Mouse (Mus musculus) cerebellum, adult 2 months (tissue): ENCODE measurements around the gene Aff1. TPM values are rescaled to one million over a fixed set of nuclear protein-coding genes. Genes with fewer than 3 reads are reported as not detected.

Experiments used
- DNase-seq, 2 experiments: peaks; one replicate each; pipeline ENCODE4 v3.0.0; 2021
- H3K27ac ChIP-seq: fragments of 200-500 bp; 2 replicates; pipeline ENCODE4 v1.5.1; 2012; ENCODE audit warnings: low read length, control low read depth, inconsistent platforms; ENCODE audit not compliant: insufficient read depth
- H3K27me3 ChIP-seq: fragments of 200-500 bp; 2 replicates; pipeline ENCODE4 v1.6.1; 2012; ENCODE audit warnings: inconsistent platforms, mild to moderate bottlenecking, low read length, moderate library complexity; ENCODE audit not compliant: control insufficient read depth, insufficient read depth
- H3K4me1 ChIP-seq: fragments of 200-500 bp; 2 replicates; pipeline ENCODE4 v1.6.1; 2011; ENCODE audit warnings: low read length; ENCODE audit not compliant: control insufficient read depth, insufficient read depth
- H3K4me3 ChIP-seq: fragments of 200-500 bp; replicated peaks from 2 replicates; pipeline ENCODE3; 2011; ENCODE audit warnings: mild to moderate bottlenecking, low read depth, low read length, control low read depth; ENCODE audit not compliant: insufficient read depth
- CTCF ChIP-seq: fragments of 200-500 bp; IDR thresholded peaks from 2 replicates; pipeline ENCODE4 v1.5.1; 2011; ENCODE audit warnings: low read depth, mild to moderate bottlenecking, control low read depth, low read length, moderate library complexity, borderline replicate concordance; ENCODE audit not compliant: insufficient read depth
- POLR2A ChIP-seq: fragments of 200-500 bp; IDR thresholded peaks from 2 replicates; pipeline ENCODE4 v1.6.1; 2011; ENCODE audit warnings: low read length, control low read depth, borderline replicate concordance; ENCODE audit not compliant: insufficient read depth
- WGBS: fragments of 180-500 bp; shearing (Covaris S2); methylation state at CpG from one replicate; pipeline ENCODE4 v1.1.7; 2018; 5-methylcytosine and 5-hydroxymethylcytosine counted together
- polyA plus RNA-seq: library from polyadenylated mRNA; depleted of rRNA; stranded (reverse); fragments of >200 nt; gene quantifications from 2 replicates; pipeline ENCODE4 v1.2.3, GENCODE M21; 2012

The Aff1 gene
- polyA plus RNA-seq, 1 experiment: 9.3 TPM

DNA sequence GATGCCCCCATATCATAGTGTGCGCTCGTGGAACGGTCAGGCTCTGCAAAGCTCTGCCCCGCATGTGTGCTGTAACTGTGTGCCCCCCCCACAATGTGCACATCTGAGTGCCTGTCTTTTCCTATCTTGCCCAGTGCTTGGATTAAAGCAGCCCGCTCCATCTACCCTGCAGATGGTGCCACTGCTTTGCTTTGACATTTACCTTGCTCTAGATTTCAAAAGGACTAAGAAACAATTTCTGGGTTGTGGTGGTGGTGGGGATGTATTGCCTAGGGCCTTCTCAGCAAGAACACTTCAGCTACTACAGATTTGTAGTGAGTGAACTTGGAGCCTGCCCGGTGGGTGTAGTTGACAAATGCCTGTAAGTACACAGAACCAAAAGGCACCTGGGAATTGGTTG lies 88.7 kb downstream of the Aff1 start:
- 89% methylated on average over 6 of the region's 6 CpGs for WGBS
- Histone ChIP-seq H3K27me3 (no peaks in the 10 kb centered on the region), H3K4me1 (peaks cover 6% of the 10 kb centered on the region), H3K27ac (no peak overlapping the region), H3K4me3 (no peak overlapping the region)
- no peak for TF ChIP-seq CTCF
- no peak for TF ChIP-seq POLR2A
- peak; percentile 58 to 60 for DNase-seq

DNA sequence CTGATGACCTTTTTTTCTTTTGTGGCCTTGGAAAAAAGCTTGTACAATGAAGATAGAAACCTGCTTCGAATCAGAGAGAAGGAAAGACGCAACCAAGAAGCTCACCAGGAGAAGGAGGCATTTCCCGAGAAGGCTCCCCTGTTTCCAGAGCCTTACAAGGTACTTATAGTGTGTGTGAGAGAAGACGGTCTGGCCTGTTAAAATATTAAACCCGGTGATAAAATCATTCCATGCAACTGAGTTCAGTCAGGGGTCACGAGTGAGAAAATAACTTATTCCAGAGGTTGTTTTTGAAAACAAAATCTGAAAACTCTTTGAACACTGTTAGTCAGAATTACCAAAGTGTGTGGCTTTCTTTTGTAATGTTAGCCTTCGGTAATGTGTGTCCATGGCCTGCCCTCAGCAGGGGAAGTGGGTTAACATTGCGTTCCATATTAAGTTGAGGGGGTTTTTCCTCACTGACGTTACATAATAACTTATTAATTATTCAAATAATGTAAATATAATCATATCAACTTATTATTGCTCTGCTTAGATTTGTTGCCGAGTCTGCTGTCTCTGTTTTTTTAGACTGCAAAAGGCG lies 91.0 kb downstream of the Aff1 start:
- peaks cover 6% of the 10 kb centered on the region for H3K4me1 ChIP-seq

GRCm38 (mm10) chr5:103786096-103786495 lies 93.9 kb downstream of the Aff1 start:
- 91% methylated on average over 10 of the region's 10 CpGs for WGBS
- H3K4me1 ChIP-seq: peaks cover 5% of the 10 kb centered on the region
- H3K27ac ChIP-seq: no peak overlapping the region
- no peak for TF ChIP-seq CTCF
- no peak for TF ChIP-seq POLR2A
- H3K27me3 ChIP-seq: no peaks in the 10 kb centered on the region
- no peak overlapping the region for H3K4me3 ChIP-seq
- DNase-seq: no peak

More for the DNA sequence above, 91.0 kb downstream of the Aff1 start:
- H3K4me3 ChIP-seq: no peak overlapping the region
- H3K27me3 ChIP-seq: no peaks in the 10 kb centered on the region
- WGBS: 93% methylated on average over 11 of the region's 11 CpGs
- H3K27ac ChIP-seq: no peak overlapping the region
- DNase-seq: no peak
- no peak for TF ChIP-seq CTCF
- no peak for TF ChIP-seq POLR2A

- WGBS: 32% methylated on average over 6 of the region's 6 CpGs
- H3K27ac ChIP-seq: peak overlapping the region; percentile 71; the same call in 1 of the 2 replicates
- H3K4me3 ChIP-seq: no peak overlapping the region
- no peak for TF ChIP-seq CTCF
- TF ChIP-seq POLR2A: no peak
- peak; percentile 31 to 56 for DNase-seq
- peaks cover 11% of the 10 kb centered on the region for H3K4me1 ChIP-seq
- H3K27me3 ChIP-seq: no peaks in the 10 kb centered on the region
Observed at GRCm38 (mm10) chr5:103788476-103788875, 96.3 kb downstream of the Aff1 start.

DNA sequence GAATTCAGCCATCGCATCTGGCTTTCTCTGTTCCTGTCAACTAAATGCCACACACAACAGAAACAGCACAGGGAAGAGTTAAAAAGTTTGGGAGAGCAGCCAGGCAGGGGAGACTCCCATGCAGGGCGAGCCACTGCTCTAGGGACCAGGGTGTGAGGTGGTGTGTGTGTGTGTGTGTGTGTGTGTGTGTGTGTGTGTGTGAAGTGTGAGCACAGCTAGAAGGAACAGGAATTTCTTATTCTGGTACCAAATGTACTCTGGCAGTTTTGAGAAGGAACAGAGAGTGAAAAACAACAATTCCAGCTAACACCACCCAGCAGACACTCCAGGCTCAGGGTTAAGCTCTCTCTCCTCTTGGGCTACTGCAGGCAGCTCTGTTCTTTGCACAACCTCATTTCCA lies 96.8 kb downstream of the Aff1 start:
- H3K4me1 ChIP-seq: peaks cover 11% of the 10 kb centered on the region
- H3K4me3 ChIP-seq: no peak overlapping the region
- peak; percentile 44 to 47 for DNase-seq
- H3K27me3 ChIP-seq: no peaks in the 10 kb centered on the region
- WGBS: 43% methylated on average over 2 of the region's 2 CpGs
- H3K27ac ChIP-seq: peak overlapping the region; percentile 71
- TF ChIP-seq CTCF (no peak), POLR2A (no peak)

DNA sequence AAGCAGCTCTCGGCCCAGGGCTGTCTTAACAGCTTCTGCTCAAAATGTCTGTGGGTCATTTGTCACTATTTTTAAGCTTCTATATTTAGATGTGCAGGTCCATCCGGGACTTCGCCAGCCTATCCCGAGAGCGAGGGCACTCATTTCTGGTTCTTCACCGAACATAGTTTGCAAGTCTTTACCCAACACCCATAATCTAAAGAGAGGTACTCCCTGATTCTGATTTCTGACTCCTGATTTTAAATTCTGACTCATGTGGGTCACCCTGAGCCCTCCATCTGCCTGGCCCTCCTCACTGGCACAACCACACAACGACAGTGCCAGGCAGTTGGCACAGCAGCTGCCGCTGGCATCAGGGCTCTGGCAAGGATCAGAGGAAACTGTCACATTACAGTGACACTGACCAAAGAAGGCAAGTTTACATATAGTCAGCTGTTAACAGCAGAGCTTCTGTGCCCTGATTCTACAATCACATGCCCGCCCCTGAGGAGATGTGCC lies 97.5 kb downstream of the Aff1 start:
- no peaks in the 10 kb centered on the region for H3K27me3 ChIP-seq

DNA sequence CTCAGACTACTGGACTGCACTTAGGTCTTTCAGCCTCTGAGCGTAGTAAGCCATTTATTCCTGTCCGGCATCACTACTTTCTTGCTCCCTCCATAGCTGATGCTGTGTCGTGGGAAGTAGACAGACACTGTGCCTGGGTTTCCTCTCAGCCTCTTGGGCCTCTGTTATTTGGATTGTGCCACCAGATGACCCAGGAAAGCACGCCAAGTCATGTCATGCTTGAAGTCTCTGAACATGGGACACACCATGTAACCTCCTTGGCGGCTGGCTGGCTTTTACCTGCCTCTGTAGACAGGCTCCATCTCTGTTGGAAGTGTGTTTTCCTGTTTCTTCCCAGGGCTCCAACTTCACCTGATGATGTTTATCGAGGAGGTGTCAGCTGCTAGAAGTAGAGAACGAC lies 99.6 kb downstream of the Aff1 start:
- no peaks in the 10 kb centered on the region for H3K27me3 ChIP-seq
- H3K4me3 ChIP-seq: no peak overlapping the region
- peaks cover 11% of the 10 kb centered on the region for H3K4me1 ChIP-seq
- no peak overlapping the region for H3K27ac ChIP-seq
- no peak for TF ChIP-seq CTCF
- 68% methylated on average over 7 of the region's 7 CpGs for WGBS
- DNase-seq: no peak

More for the DNA sequence above, 97.5 kb downstream of the Aff1 start:
- peak overlapping the region; percentile 71 for H3K27ac ChIP-seq
- no peak overlapping the region for H3K4me3 ChIP-seq
- TF ChIP-seq CTCF (no peak), POLR2A (peak; percentile 8; the same call in 1 of the 2 replicates)
- peak; percentile 90 to 94 for DNase-seq
- peaks cover 11% of the 10 kb centered on the region for H3K4me1 ChIP-seq
- 2% methylated on average over 9 of the region's 9 CpGs for WGBS

- Histone ChIP-seq H3K4me1 (peaks cover 6% of the 10 kb centered on the region), H3K27ac (no peak overlapping the region), H3K4me3 (no peak overlapping the region), H3K27me3 (no peaks in the 10 kb centered on the region)
- WGBS: 89% methylated on average over 5 of the region's 5 CpGs
- TF ChIP-seq POLR2A: no peak
- no peak for TF ChIP-seq CTCF
- no peak for DNase-seq
Observed at GRCm38 (mm10) chr5:103795121-103795520, 102.9 kb downstream of the Aff1 start.
